Mouse (Mus musculus) erythroblast, embryonic 14.5 days (primary cell): ENCODE data around the gene Otor. TPM values are rescaled to one million over a fixed set of nuclear protein-coding genes. Genes with fewer than 3 reads are reported as not detected.

Experiments used
- H3K27me3 ChIP-seq: 2 replicates; pipeline ENCODE4 v1.6.1; 2012; ENCODE audit warnings: inconsistent platforms; ENCODE audit not compliant: control insufficient read depth
- H3K36me3 ChIP-seq: 2 replicates; pipeline ENCODE4 v1.6.1; 2012; ENCODE audit warnings: mild to moderate bottlenecking, inconsistent platforms; ENCODE audit not compliant: control insufficient read depth
- H3K4me1 ChIP-seq: 2 replicates; pipeline ENCODE4 v1.6.1; 2012; ENCODE audit warnings: inconsistent platforms; ENCODE audit not compliant: control insufficient read depth
- H3K4me3 ChIP-seq: replicated peaks from 2 replicates; pipeline ENCODE3; 2012; ENCODE audit warnings: moderate library complexity, mild to moderate bottlenecking, inconsistent platforms
- H3K9me3 ChIP-seq: 2 replicates; pipeline ENCODE4 v1.6.1; 2012; ENCODE audit warnings: low read length, inconsistent platforms, mixed read lengths; ENCODE audit not compliant: control insufficient read depth
- GATA1 ChIP-seq: IDR thresholded peaks from 2 replicates; pipeline ENCODE4 v1.6.1; 2012; ENCODE audit warnings: low read length, inconsistent platforms, mixed read lengths
- TAL1 ChIP-seq: IDR thresholded peaks from 3 replicates; pipeline ENCODE4 v1.6.1; 2012; ENCODE audit warnings: low read length, inconsistent platforms, mixed read lengths
- polyA plus RNA-seq: library from polyadenylated mRNA; stranded (reverse); fragments of >175 nt; gene quantifications from 2 replicates; pipeline ENCODE4 v1.2.3, GENCODE M21; 2012

Otor gene
- polyA plus RNA-seq, 1 experiment = not detected

GRCm38 (mm10) chr2:143062812-143063792, 15.2 kb upstream of the Otor start, which contains the start of gene Snrpb2:
TSS of gene Snrpb2 (plus strand) at chr2:143063039.
- H3K27me3 ChIP-seq = no peaks in the 10 kb centered on the region; the same call in 1 of the 2 replicates
- TF ChIP-seq TAL1 (no peak), GATA1 (no peak)
- H3K4me1 ChIP-seq = peaks cover 10% of the 10 kb centered on the region
- H3K9me3 ChIP-seq = no peaks in the 10 kb centered on the region
- peak within 1 kb of the TSS; percentile 95 for H3K4me3 ChIP-seq
- peaks cover 24% of the 10 kb centered on the region for H3K36me3 ChIP-seq

DNA sequence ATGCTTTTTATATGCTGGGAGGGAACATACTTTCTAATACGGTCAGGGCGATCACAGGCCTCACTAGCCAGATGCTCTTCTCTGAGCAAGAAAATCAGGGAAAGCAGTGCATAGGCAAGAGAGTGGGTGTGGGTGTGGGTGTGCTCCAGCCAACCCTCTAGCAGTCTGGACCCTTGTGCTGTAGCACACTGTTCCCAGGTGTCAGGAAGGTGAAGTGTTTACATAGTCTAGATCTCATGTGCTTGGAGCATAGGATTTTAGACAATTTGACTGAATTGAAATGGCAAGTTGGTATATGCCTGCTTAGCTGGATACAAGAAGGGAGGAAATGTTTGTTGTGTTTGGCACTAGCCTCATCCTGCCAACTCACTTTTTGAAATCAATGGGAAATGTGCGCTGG, 12.4 kb upstream of the Otor start:
- H3K4me1 ChIP-seq = peaks cover 10% of the 10 kb centered on the region
- no peaks in the 10 kb centered on the region for H3K9me3 ChIP-seq
- TF ChIP-seq TAL1 (no peak), GATA1 (no peak)
- no peaks in the 10 kb centered on the region for H3K27me3 ChIP-seq
- H3K36me3 ChIP-seq = peaks cover 48% of the 10 kb centered on the region
- no peak overlapping the region for H3K4me3 ChIP-seq

GRCm38 (mm10) chr2:143081693-143082092, 3.4 kb downstream of the Otor start:
- H3K9me3 ChIP-seq = no peaks in the 10 kb centered on the region
- no peak overlapping the region for H3K4me3 ChIP-seq
- H3K27me3 ChIP-seq = no peaks in the 10 kb centered on the region
- H3K4me1 ChIP-seq = no peaks in the 10 kb centered on the region
- H3K36me3 ChIP-seq = no peaks in the 10 kb centered on the region
- TF ChIP-seq TAL1 (no peak), GATA1 (no peak)

DNA sequence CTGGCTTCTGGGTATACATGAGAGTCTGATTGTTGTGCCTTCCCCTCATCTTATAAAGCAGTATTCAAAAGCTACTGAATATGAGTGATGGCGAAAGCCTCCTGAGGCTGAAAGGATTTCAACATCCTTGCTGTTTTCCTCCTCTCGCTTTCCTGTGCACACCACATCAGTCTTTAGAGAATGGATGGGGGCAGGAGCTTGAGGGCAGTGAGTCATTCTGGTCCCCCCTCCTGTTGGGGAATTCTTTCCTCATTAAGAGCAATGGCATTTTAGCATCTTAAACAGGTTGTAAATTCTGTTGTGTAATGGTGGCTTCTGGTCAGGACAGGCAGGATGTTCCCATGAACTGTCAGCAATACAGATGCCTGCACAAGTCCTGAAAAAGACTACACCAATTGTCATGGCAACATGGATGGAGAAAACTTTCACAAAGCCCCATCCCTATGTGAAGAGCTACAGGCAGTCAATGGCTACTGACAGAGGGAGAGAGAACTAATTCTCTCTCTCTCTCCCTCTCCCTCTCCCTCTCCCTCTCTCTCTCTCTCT, 6.7 kb downstream of the Otor start:
- TF ChIP-seq TAL1 = no peak
- no peak for TF ChIP-seq GATA1
- Histone ChIP-seq H3K27me3 (no peaks in the 10 kb centered on the region), H3K9me3 (no peaks in the 10 kb centered on the region), H3K4me1 (no peaks in the 10 kb centered on the region), H3K36me3 (no peaks in the 10 kb centered on the region), H3K4me3 (no peak overlapping the region)

DNA sequence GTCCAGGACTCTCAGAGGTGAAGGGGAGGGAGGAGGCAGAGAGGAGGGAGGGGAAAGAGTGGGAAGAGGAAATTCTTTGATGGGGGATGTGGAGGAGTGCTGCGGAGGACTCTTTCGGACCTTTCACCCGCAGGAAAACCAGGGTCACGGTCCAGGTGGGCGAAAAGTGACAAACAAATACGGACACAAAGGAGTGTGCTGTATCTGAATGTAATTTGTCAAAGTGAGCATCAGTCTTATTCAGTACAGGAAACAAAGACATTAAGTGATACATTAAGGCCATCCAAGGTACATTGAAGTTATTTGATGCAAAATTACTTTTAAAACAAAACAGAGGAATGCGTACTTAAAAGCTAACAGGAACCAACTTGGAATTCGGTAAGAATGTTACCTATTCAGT, 11.6 kb downstream of the Otor start:
- no peaks in the 10 kb centered on the region for H3K36me3 ChIP-seq
- no peaks in the 10 kb centered on the region for H3K9me3 ChIP-seq
- TF ChIP-seq TAL1 (no peak), GATA1 (no peak)
- H3K4me3 ChIP-seq = no peak overlapping the region
- no peaks in the 10 kb centered on the region for H3K27me3 ChIP-seq
- no peaks in the 10 kb centered on the region for H3K4me1 ChIP-seq

DNA sequence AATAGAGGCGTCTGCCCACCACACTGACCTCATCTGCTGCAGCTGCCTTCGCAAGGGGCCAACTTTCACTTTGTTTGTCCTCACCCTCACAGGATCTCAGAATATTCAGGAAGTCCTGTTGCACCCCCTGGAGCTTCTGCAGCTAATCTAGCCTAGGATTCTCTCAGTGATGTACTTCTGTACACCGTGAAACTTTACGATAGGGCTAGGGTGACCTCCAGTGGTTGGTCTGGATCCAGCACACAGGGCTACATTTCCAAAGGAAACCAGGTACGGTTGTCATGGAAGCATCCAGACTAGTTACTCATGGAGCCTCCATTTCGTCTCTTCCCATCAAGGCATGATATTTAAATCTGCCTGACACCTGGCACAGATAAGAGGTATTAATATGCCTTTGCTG, 15.5 kb downstream of the Otor start:
- Histone ChIP-seq H3K9me3 (no peaks in the 10 kb centered on the region), H3K27me3 (no peaks in the 10 kb centered on the region), H3K36me3 (no peaks in the 10 kb centered on the region), H3K4me1 (no peaks in the 10 kb centered on the region), H3K4me3 (no peak overlapping the region)
- no peak for TF ChIP-seq TAL1
- no peak for TF ChIP-seq GATA1

GRCm38 (mm10) chr2:143094761-143095160, 16.5 kb downstream of the Otor start:
- Histone ChIP-seq H3K36me3 (no peaks in the 10 kb centered on the region), H3K9me3 (no peaks in the 10 kb centered on the region), H3K4me3 (no peak overlapping the region), H3K27me3 (no peaks in the 10 kb centered on the region), H3K4me1 (no peaks in the 10 kb centered on the region)
- no peak for TF ChIP-seq TAL1
- TF ChIP-seq GATA1 = no peak

- Histone ChIP-seq H3K27me3 (no peaks in the 10 kb centered on the region), H3K36me3 (no peaks in the 10 kb centered on the region), H3K4me3 (no peak overlapping the region), H3K9me3 (no peaks in the 10 kb centered on the region; the same call in 1 of the 2 replicates), H3K4me1 (no peaks in the 10 kb centered on the region)
- TF ChIP-seq TAL1 (no peak), GATA1 (no peak)
Observed at GRCm38 (mm10) chr2:143097170-143097569, 18.9 kb downstream of the Otor start.

GRCm38 (mm10) chr2:143113859-143114258, 35.6 kb downstream of the Otor start:
- Histone ChIP-seq H3K9me3 (no peaks in the 10 kb centered on the region), H3K27me3 (no peaks in the 10 kb centered on the region), H3K36me3 (no peaks in the 10 kb centered on the region), H3K4me3 (no peak overlapping the region), H3K4me1 (no peaks in the 10 kb centered on the region)
- TF ChIP-seq GATA1 (no peak), TAL1 (no peak)
